22 mouse cellular contexts compared by ENCODE assay signal in the genomic region with DNA sequence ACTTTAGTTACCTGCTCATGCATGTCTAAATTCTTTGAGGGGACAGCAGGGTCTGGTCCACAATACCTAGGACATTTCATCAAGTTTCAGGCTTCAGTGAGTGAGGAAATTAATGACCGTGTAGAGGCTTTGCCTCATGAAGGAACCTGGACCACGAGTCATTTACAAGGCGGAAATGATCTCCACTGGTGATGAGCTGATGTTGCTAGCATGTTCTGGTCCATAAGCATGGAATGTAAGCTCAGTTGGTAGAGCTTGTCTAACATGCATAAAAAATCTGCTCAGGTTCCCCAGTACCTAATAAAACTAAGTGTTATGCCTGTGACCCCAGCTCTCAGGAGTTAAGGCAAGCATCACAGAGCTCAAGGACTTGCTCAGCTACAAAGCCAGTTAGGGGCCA. TPM values are rescaled to one million over a fixed set of nuclear protein-coding genes. Genes with fewer than 3 reads are reported as not detected.
DNase-seq lines count a peak whose midpoint lies in the region; ATAC-seq and TF ChIP-seq lines count a peak whose summit lies in the region.
"Had no signal": no experiment of that assay in that cellular context is flagged by ENCODE, and none has a peak within 500 bp of the region (broad histone marks: within the 10 kb centered on the region; RNA-seq: fewer than 3 reads in every experiment).

No protein-coding gene starts in this region.

- TF ChIP-seq CTCF in gastrocnemius, adult 2 months (IDR thresholded peaks at IDR 0.05), result no peak
- TF ChIP-seq CTCF in kidney, adult 2 months (conservative IDR thresholded peaks at IDR 0.05; ENCODE audit: insufficient read depth, insufficient read length, low read depth, low read length), result no peak

- no peak overlapping the region for H3K9ac ChIP-seq in kidney, embryonic 15.5 days
- H3K9ac ChIP-seq in intestine, embryonic 15.5 days, result no peak overlapping the region
- H3K9ac ChIP-seq: embryonic facial prominence, embryonic 13.5 days; forebrain, embryonic 12.5 days; forebrain, embryonic 15.5 days; heart, embryonic 13.5 days; hindbrain, embryonic 14.5 days had no signal

- H3K27me3 ChIP-seq in kidney, embryonic 15.5 days, result no peaks in the 10 kb centered on the region
- H3K27me3 ChIP-seq in kidney, adult 2 months (replicated peaks; ENCODE audit: control insufficient read depth, insufficient read depth, low read length), result 0 out of 2 replicates have a peak, but pooled peaks cover 1% of the 10 kb centered on the region
- H3K27me3 ChIP-seq in intestine, embryonic 15.5 days (replicated peaks), result no peaks in the 10 kb centered on the region
- H3K27me3 ChIP-seq: embryonic facial prominence, embryonic 13.5 days; forebrain, embryonic 12.5 days; forebrain, embryonic 15.5 days had no signal

- no peaks in the 10 kb centered on the region for H3K36me3 ChIP-seq in kidney, embryonic 15.5 days
- H3K36me3 ChIP-seq in kidney, adult 2 months (ENCODE audit: control insufficient read depth, insufficient read depth, low read length), result no peaks in the 10 kb centered on the region
- H3K36me3 ChIP-seq in intestine, embryonic 15.5 days, result no peaks in the 10 kb centered on the region
- H3K36me3 ChIP-seq: heart, embryonic 13.5 days had no signal

- peaks cover 23% of the 10 kb centered on the region for H3K4me1 ChIP-seq in kidney, embryonic 15.5 days
- 0 out of 2 replicates have a peak, but pooled peaks cover 3% of the 10 kb centered on the region for H3K4me1 ChIP-seq in kidney, adult 2 months (ENCODE audit: control insufficient read depth, insufficient read depth, low read length)
- no peaks in the 10 kb centered on the region for H3K4me1 ChIP-seq in intestine, embryonic 15.5 days (replicated peaks)
- H3K4me1 ChIP-seq: heart, embryonic 13.5 days had no signal

- no peak for DNase-seq in gastrocnemius, adult 2 months
- DNase-seq in gastrocnemius, postnatal 10 days, result no peak
- no peak for DNase-seq in kidney, adult 11 months
- peak; percentile 3 to 11 for DNase-seq in kidney, postnatal 4 days
- DNase-seq in kidney, adult 2 months, result no peak
- peak; percentile 33 for DNase-seq in Muller cell, postnatal 12 days (ENCODE audit: inconsistent ontology term)
- DNase-seq: adrenal gland, adult 8-10 months; adrenal gland, postnatal 25 days; cerebellum, adult 11-12 months; cerebellum, postnatal 36 days; embryo, embryonic 11 days; heart, postnatal 4 days had no signal

- no peak overlapping the region for H3K4me3 ChIP-seq in gastrocnemius, adult 2 months
- H3K4me3 ChIP-seq in kidney, embryonic 15.5 days (replicated peaks), result no peak overlapping the region
- H3K4me3 ChIP-seq in kidney, adult 2 months (ENCODE audit: insufficient read depth, low read depth, low read length), result no peak overlapping the region
- H3K4me3 ChIP-seq in intestine, embryonic 15.5 days (replicated peaks), result no peak overlapping the region
- H3K4me3 ChIP-seq: embryonic facial prominence, embryonic 10.5 days; embryonic facial prominence, embryonic 13.5 days; erythroblast, embryonic 14.5 days; forebrain, embryonic 12.5 days; forebrain, embryonic 15.5 days; heart, embryonic 13.5 days had no signal

- H3K27ac ChIP-seq in gastrocnemius, adult 2 months, result 0 out of 2 replicates have a peak overlapping the region, but pooled peaks have one; percentile 35
- H3K27ac ChIP-seq in kidney, embryonic 15.5 days, result peak overlapping the region; percentile 84
- no peak overlapping the region for H3K27ac ChIP-seq in kidney, adult 2 months (ENCODE audit: insufficient read depth, low read depth, low read length)
- no peak overlapping the region for H3K27ac ChIP-seq in intestine, embryonic 15.5 days
- H3K27ac ChIP-seq: embryonic facial prominence, embryonic 10.5 days; embryonic facial prominence, embryonic 13.5 days; forebrain, embryonic 12.5 days; forebrain, embryonic 15.5 days; heart, embryonic 13.5 days; hindbrain, embryonic 14.5 days; hindbrain, postnatal 0 days had no signal

- WGBS in kidney, embryonic 15.5 days, result 49% methylated on average over 3 of the region's 3 CpGs
- 31% methylated on average over 3 of the region's 3 CpGs for WGBS in kidney, adult 2 months
- 84% methylated on average over 3 of the region's 3 CpGs for WGBS in intestine, embryonic 15.5 days

- no peak for TF ChIP-seq POLR2A in kidney, adult 2 months (IDR thresholded peaks at IDR 0.05; ENCODE audit: low read depth, low read length)

- H3K4me2 ChIP-seq in kidney, embryonic 15.5 days, result no peak overlapping the region
- H3K4me2 ChIP-seq in intestine, embryonic 15.5 days (replicated peaks), result no peak overlapping the region
- H3K4me2 ChIP-seq: embryonic facial prominence, embryonic 13.5 days; forebrain, embryonic 12.5 days; forebrain, embryonic 15.5 days; heart, embryonic 13.5 days; hindbrain, embryonic 14.5 days had no signal

- H3K9me3 ChIP-seq in kidney, embryonic 15.5 days (replicated peaks), result no peaks in the 10 kb centered on the region
- no peaks in the 10 kb centered on the region for H3K9me3 ChIP-seq in intestine, embryonic 15.5 days
- H3K9me3 ChIP-seq: embryonic facial prominence, embryonic 10.5 days; embryonic facial prominence, embryonic 13.5 days; forebrain, embryonic 12.5 days; forebrain, embryonic 15.5 days; heart, embryonic 13.5 days had no signal

- intact Hi-C loops in gastrocnemius, adult 2 months (cut with DNase I), result no loop called here

- peak; percentile 91 for ATAC-seq in kidney, embryonic 15.5 days (replicated peaks; ENCODE audit: low FRiP score)
- ATAC-seq in intestine, embryonic 15.5 days, result no peak
- ATAC-seq: forebrain, embryonic 15.5 days had no signal

RNA-seq across cellular contexts. Expression of gene Tnfaip6, which starts 4.3 kb away (rescaled TPM):
- total RNA-seq in gastrocnemius, adult 2 months (2021), result 1 to 10 TPM in 1 of 2 experiments, under 1 TPM in 1; 0.59 to 1.2 TPM
- 1 to 10 TPM; 4.5 to 5.2 TPM for total RNA-seq in gastrocnemius, postnatal 10 days (2021)
- 8.2 and 9.5 TPM in 2 replicates for polyA plus RNA-seq in kidney, embryonic 15.5 days (2015; fragmentation: Nextera tagmentation; extraction: Ambion mirVana)
- 0.07 and 0.28 TPM in 2 replicates for polyA plus RNA-seq in kidney, adult 2 months (2012; rRNA removed)
- polyA plus RNA-seq in intestine, embryonic 15.5 days (2015; fragmentation: Nextera tagmentation; extraction: Ambion mirVana), result 2.5 and 3.6 TPM in 2 replicates
- total RNA-seq: adrenal gland, postnatal 25 days had no signal
- polyA plus RNA-seq: erythroblast, embryonic 14.5 days had no signal

RNA-seq across cellular contexts. Expression of gene Rif1, which starts 30.5 kb away (rescaled TPM):
- total RNA-seq in gastrocnemius, adult 2 months (2021), result 10 to 100 TPM; 10.5 to 11.4 TPM
- 10 to 100 TPM in 1 of 2 experiments, 1 to 10 TPM in 1; 9.8 to 15.4 TPM for total RNA-seq in gastrocnemius, postnatal 10 days (2021)
- 37.1 and 38.6 TPM in 2 replicates for polyA plus RNA-seq in kidney, embryonic 15.5 days (2015; fragmentation: Nextera tagmentation; extraction: Ambion mirVana)
- polyA plus RNA-seq in kidney, adult 2 months (2012; rRNA removed), result 0.98 and 1.6 TPM in 2 replicates
- 26.9 and 28.7 TPM in 2 replicates for polyA plus RNA-seq in intestine, embryonic 15.5 days (2015; fragmentation: Nextera tagmentation; extraction: Ambion mirVana)

Comparison
In these comparisons a context has a peak if more than half of its experiments do, and no peak if none do; other contexts are left out.
1. DNase-seq: peak in kidney, postnatal 4 days (2 of 2) and Muller cell, postnatal 12 days (single experiment); none in gastrocnemius, adult 2 months (single experiment), gastrocnemius, postnatal 10 days (single experiment), kidney, adult 11 months (single experiment) and kidney, adult 2 months (single experiment).
2. H3K27ac ChIP-seq: peak in gastrocnemius, adult 2 months (single experiment) and kidney, embryonic 15.5 days (single experiment); none in kidney, adult 2 months (single experiment) and intestine, embryonic 15.5 days (single experiment).
3. RNA of gene Rif1, which starts 30.5 kb away (polyA plus RNA-seq): 37.1 to 38.6 TPM in kidney, embryonic 15.5 days and 26.9 to 28.7 TPM in intestine, embryonic 15.5 days; 0.98 to 1.6 TPM in kidney, adult 2 months; every median in the first group is over 10 times any median in the second.